Mouse (Mus musculus) G1E (cell line): ENCODE results near the gene Prmt1. TPM values are rescaled to one million over a fixed set of nuclear protein-coding genes. Genes with fewer than 3 reads are reported as not detected.

Experiments used
- ATAC-seq: 2 replicates; pipeline ENCODE4 v1.8.0; 2016; ENCODE audit warnings: mild to moderate bottlenecking; ENCODE audit not compliant: insufficient number of reproducible peaks, poor library complexity, low FRiP score, severe bottlenecking; ENCODE audit errors: extremely low read depth
- DNase-seq: peaks from one replicate; pipeline ENCODE4 v3.0.0; 2012; ENCODE audit warnings: low spot score
- H3K27me3 ChIP-seq: 2 replicates; pipeline ENCODE4 v1.6.1; 2012; ENCODE audit warnings: mild to moderate bottlenecking, low read length, inconsistent platforms; ENCODE audit not compliant: insufficient read depth
- H3K36me3 ChIP-seq: replicated peaks from 2 replicates; pipeline ENCODE3; 2012; ENCODE audit warnings: mild to moderate bottlenecking, inconsistent platforms
- H3K4me1 ChIP-seq: 2 replicates; pipeline ENCODE4 v1.6.1; 2012; ENCODE audit warnings: low read depth, low read length, inconsistent platforms, mixed read lengths; ENCODE audit not compliant: insufficient read depth
- H3K4me3 ChIP-seq: 2 replicates; pipeline ENCODE4 v1.5.1; 2012; ENCODE audit warnings: low read depth, mild to moderate bottlenecking, inconsistent platforms, low read length, moderate library complexity, mixed read lengths
- H3K9me3 ChIP-seq: replicated peaks from 2 replicates; pipeline ENCODE4 v1.6.1; 2012; ENCODE audit warnings: inconsistent platforms
- CTCF ChIP-seq: IDR thresholded peaks from 2 replicates; pipeline ENCODE4 v1.5.1; 2012; ENCODE audit warnings: low read depth, low read length, inconsistent platforms, mixed read lengths
- GATA1 ChIP-seq: IDR thresholded peaks from 2 replicates; pipeline ENCODE4 v1.6.1; 2012; ENCODE audit warnings: borderline replicate concordance, low read length, inconsistent platforms, mixed read lengths
- GATA2 ChIP-seq: IDR thresholded peaks from 2 replicates; pipeline ENCODE4 v1.6.1; 2012; ENCODE audit warnings: low read depth, low read length, inconsistent platforms, borderline replicate concordance
- POLR2AphosphoS5 ChIP-seq: IDR thresholded peaks from 2 replicates; pipeline ENCODE4 v1.6.1; 2012; ENCODE audit warnings: low read depth, low read length, inconsistent platforms; ENCODE audit not compliant: insufficient replicate concordance
- TAL1 ChIP-seq: conservative IDR thresholded peaks from 2 replicates; pipeline ENCODE4 v1.6.1; 2012; ENCODE audit warnings: low read depth, low read length, inconsistent platforms, mixed read lengths
- polyA plus RNA-seq: library from polyadenylated mRNA; stranded (reverse); fragments of >175 nt; gene quantifications from 2 replicates; pipeline ENCODE4 v1.2.3, GENCODE M21; 2012
- total RNA-seq, 2 experiments: library from RNA; stranded (forward) in 1 of 2; stranded (reverse) in 1 of 2; fragments of 200-1000 nt in 1 of 2; fragments of >200 nt in 1 of 2; fragmentation: Nextera tagmentation in 1 of 2; gene quantifications; 2 replicates each; pipeline ENCODE4 v1.2.3; 2014 to 2017

Gene Prmt1
- total and polyA plus RNA-seq, 3 experiments, result 97.2 to 169 (median 105) TPM

DNA sequence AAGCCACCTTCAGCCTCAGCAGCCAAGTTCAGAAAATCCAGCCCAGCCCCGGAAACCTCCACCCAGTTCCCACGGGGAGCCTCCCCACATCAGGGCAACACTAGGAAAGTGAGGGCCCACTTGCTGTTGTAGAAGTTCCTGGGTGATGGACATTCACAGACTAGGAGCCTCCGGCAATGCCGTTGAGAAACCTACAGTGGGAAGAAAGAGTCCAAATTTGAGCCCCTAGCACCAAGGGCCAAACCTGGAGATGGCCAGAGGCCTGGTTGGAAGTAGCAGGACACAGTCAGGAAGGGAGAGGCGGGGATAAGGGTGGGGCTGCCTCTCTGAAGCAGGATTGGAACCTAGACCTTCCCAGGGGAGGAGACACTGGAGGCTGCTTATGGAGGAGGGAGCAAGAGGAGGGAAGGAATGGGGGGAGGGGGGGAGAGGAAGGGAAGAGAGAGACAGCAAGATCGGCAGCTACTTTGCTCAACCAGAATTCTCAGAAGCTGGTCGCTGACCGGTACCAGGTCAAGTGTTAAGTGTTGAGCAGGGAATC, 32.7 kb upstream of the Prmt1 start:
- TF ChIP-seq GATA1 (no peak), POLR2AphosphoS5 (no peak), GATA2 (no peak), CTCF (no peak)
- H3K4me1 ChIP-seq, result peaks cover 40% of the 10 kb centered on the region
- peaks cover 8% of the 10 kb centered on the region for H3K36me3 ChIP-seq
- H3K9me3 ChIP-seq, result no peaks in the 10 kb centered on the region
- H3K27me3 ChIP-seq, result peaks cover 24% of the 10 kb centered on the region
- no peak overlapping the region for H3K4me3 ChIP-seq
- ATAC-seq (no peak), DNase-seq (no peak)

DNA sequence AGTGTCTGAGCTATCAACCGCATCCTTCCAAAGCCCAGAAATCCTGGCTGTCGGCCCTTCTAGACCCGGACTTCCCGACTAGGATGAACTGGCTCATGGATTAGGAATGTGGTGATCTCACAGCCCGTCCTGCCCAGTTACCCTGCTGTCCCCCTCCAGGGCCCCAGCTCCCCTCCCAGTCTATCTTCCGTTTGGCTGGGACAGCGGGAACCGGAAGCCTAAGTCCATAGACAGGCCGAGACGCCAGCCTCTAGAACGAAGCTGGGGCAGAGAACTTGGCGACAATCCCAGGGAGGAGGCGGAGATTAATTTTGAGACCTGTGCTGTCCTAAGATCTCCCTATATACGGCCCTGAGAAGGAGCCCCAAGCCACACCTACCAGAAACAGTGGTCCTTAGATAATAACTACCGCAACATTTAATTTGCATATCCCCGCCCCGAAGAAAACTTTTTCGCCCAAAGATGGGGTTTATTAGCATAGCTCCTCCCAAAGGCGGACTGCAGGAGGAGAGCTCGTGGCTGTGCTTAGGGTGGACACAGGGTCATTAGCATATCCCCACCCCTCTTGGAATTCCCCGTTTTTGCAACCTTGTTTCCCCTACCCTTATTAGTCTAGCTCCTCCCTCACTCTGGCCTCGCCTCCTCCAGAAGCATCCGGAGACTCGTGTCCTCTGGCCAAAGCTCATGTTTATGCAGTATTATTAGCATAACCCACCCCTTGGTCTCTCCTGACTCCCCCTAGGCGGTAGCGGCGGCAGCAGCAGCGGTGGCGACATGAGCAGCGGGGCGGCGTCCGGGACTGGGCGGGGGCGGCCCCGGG, 31.1 kb upstream of the Prmt1 start, which contains the start of gene Rras:
Gene Rras (plus strand): TSS at position 720 of the 820 bp plus-strand sequence.
- Histone ChIP-seq H3K4me3 (peak within 1 kb of the TSS; percentile 92), H3K27me3 (peaks cover 24% of the 10 kb centered on the region), H3K36me3 (peaks cover 25% of the 10 kb centered on the region), H3K9me3 (no peaks in the 10 kb centered on the region), H3K4me1 (peaks cover 56% of the 10 kb centered on the region)
- DNase-seq (peak; percentile 91), ATAC-seq (peak; percentile 88)
- TF ChIP-seq CTCF, result no peak
- TF ChIP-seq POLR2AphosphoS5, result no peak
- TF ChIP-seq GATA2, result no peak
- TF ChIP-seq GATA1, result no peak

DNA sequence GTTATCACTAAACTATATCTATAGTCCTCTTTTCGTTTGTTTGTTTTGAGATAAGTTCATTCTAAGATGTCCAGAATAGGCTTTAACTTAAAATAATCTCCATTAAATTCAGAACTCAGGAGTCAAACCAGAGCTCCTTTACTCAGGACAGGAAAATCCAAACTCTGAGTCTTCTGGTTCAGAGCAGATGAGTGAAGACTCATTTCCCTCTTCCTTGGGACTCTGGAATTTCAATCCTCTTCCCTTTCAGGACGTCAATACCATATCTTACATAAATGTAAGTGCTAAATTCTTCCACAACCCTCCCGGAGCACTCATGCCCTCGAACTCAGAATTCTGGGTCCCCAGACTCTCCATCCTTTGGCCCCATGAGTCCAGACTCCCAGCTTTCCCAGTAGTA, 30.4 kb upstream of the Prmt1 start:
- TF ChIP-seq GATA1 (no peak), CTCF (no peak), TAL1 (no peak), POLR2AphosphoS5 (no peak), GATA2 (no peak)
- peaks cover 32% of the 10 kb centered on the region for H3K36me3 ChIP-seq
- peak overlapping the region; percentile 92 for H3K4me3 ChIP-seq
- no peak for DNase-seq
- peaks cover 24% of the 10 kb centered on the region for H3K27me3 ChIP-seq
- no peaks in the 10 kb centered on the region for H3K9me3 ChIP-seq
- peaks cover 59% of the 10 kb centered on the region for H3K4me1 ChIP-seq
- ATAC-seq, result no peak

DNA sequence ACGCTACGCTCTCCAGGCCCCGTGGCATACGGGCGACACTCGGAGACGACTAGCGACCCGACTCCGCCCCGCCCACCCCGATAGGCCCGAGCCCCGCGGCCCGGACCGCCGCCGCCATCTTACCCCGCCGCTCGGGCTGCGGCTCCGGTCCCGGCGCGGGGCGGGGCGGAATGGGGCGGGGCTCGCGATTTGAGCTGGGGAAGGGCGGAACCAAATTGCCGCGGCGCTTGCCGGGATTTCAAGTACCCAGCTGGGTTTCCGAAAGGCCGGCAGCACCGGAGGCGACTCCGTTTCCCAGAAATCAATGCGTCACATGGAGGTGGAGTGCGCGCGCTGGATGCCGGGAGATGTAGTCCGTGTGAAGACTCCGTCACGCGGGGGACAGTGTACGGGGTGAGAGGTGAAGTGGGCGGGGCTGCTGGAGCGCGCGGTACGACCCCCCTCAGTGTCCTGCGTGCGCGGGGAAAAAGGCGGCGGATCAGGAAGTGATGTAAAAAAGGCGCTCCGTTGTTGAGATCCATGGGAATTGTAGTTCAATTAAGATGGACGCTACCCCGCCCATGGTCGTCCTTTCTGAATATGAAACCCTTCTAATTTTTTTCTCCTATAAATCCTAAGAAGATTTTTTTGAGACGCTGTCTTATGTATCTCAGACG, 29.7 kb upstream of the Prmt1 start, which contains the start of gene Scaf1:
Gene Scaf1 (minus strand): TSS at position 407 of the 656 bp plus-strand sequence.
- H3K4me3 ChIP-seq, result peak within 1 kb of the TSS; percentile 92
- TF ChIP-seq GATA2 (no peak), TAL1 (no peak), GATA1 (no peak), POLR2AphosphoS5 (no peak), CTCF (no peak)
- ATAC-seq (peak; percentile 77), DNase-seq (peak; percentile 76)
- H3K4me1 ChIP-seq, result peaks cover 64% of the 10 kb centered on the region
- H3K27me3 ChIP-seq, result peaks cover 22% of the 10 kb centered on the region
- no peaks in the 10 kb centered on the region for H3K9me3 ChIP-seq
- peaks cover 37% of the 10 kb centered on the region for H3K36me3 ChIP-seq

DNA sequence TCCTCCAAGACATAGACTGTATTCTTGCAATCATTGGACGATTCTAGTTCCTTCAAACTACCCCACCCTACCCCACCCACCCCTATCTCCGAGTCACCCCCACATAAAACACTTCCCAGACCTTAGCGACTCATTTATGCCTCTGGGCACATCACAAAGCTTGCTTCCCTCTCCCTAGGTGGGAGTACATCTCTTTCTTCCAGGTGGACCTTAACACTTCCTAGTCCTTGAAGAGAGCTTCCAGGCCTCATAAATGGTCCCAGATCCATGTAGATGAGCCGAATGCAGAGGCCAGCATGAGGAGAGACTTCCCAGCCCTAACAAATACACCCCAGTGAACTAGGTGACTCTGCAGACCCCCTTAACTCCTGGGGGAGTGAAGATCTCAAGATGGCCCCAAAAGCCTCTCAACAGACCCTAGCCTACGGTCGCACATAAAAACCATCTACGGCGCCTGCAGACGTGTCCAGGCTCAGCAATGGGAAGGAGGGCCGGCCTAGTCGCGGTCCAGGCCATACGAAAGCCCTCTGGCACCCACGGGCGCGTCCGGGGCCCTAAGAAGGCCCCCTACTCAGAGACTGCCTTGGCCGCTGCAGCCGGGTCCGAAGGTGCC, 29.1 kb upstream of the Prmt1 start:
- Histone ChIP-seq H3K9me3 (no peaks in the 10 kb centered on the region), H3K27me3 (peaks cover 17% of the 10 kb centered on the region), H3K4me3 (peak overlapping the region; percentile 92), H3K4me1 (peaks cover 62% of the 10 kb centered on the region), H3K36me3 (peaks cover 42% of the 10 kb centered on the region)
- no peak for TF ChIP-seq GATA1
- no peak for TF ChIP-seq POLR2AphosphoS5
- no peak for TF ChIP-seq CTCF
- TF ChIP-seq TAL1, result no peak
- TF ChIP-seq GATA2, result no peak
- ATAC-seq (no peak), DNase-seq (no peak)
